Mouse (Mus musculus): ENCODE measurements around the gene Pomgnt2.
"Not testable (repeated sequence)": the region's sequence is repeated elsewhere in the genome, so short reads cannot be mapped to it uniquely, and the experiment has no call there.

The Pomgnt2 gene

GRCm38 (mm10) chr9:121997010-121997409 lies at the start of gene Pomgnt2:
TSS of gene Pomgnt2 (minus strand) at chr9:121997110.
- no peak for DNase-seq (ENCODE audit: low read depth, low spot score)

DNA sequence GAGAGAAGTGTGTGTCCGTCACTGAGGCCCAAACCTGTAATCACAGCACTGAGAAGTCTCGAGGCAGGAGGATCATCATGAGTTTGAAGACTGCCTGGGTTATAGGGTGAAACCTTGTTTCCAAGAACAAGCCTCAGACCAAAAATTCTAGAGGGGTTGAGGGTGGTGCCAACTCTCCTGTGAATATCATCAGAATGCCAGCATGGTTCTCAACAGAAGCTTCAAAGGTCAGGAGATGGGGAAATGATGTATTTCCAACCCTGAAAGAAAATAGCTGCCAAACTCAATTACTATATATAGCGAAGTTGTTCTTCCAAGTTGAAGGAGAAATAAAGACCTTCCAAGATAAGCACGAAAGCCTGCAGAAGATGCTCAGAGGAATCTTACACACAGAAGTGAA lies 42.9 kb upstream of the Pomgnt2 start:
- DNase-seq (ENCODE audit: low read depth, low spot score) = no peak

DNA sequence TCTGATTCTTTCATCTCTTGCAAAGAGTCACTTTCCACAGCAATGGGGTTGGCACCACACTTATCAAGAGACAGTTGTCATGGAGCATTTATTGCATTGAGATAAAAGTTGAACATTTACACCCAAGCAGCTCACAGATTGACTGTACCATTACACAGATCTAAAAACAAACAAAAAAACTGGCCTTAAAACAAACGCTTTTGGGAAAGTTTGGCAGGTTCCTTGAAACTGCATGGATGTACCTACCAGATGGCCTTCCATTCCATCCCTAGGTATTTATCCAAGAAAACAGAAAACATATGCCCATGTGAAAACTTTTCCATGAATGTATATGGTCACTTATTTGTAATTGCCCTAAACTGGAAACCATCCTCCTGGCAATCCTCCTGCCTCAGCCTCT lies 41.7 kb upstream of the Pomgnt2 start:
- no peak for DNase-seq (ENCODE audit: low read depth, low spot score)

DNA sequence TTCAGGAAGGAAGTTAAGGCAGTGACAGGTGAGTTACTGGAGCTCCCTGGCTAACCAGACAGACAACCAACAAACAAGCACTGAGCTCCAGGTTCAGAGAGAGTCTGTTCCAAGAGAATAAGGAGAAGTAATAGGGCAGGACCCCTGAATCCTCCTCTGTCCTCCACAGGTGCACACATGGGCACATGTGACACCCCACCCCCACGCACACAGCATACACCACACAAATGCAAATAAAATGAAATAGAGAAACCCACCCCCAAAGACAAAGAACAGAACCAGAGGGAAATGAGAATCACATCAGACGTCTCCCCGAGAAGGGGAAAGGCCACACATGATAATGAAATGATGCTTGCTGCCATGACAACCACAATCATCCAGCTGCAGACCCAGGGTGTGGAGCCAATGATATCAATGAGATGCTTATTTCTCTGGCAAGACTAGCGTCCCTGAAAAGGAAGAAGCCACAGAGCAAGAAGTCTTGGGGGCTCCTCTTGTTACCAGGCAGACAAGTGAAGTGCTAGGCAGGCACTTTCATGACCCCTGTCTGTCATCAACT lies 39.7 kb upstream of the Pomgnt2 start:
- DNase-seq (ENCODE audit: low read depth, low spot score) = no peak

DNA sequence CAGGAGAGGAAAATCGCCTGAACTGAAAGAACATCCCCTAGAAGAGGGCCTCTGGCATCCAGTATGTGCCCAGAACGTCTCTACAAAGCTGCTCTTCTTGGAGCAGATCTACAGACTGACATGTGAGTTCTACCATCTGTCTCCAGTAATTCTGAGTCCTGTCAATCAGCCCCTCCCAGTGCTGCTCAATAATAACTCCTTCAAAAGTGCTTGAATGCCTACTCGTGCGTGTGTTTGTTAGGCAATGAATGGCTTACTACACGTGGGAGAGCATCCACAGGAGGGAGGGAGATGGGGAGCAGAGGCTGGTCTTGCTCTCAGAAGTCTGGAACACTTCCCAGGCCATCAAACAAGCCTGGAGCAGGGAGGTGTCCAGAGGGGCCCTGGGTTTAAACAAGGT lies 38.9 kb upstream of the Pomgnt2 start:
- no peak for DNase-seq (ENCODE audit: low read depth, low spot score)

DNA sequence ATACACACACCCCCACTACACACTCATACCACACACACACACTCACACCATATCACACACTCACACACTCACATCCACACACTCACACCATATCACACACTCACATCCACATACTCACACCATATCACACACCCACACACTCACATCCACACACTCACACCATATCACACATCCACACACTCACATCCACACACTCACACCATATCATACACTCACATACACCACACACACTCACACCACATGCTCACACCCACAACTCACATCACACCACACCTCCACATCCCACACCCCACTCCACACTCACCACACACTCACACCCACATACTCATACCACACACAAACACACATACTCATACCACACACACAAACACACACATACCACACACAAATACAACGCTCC lies 38.0 kb upstream of the Pomgnt2 start:
- no peak for DNase-seq (ENCODE audit: low read depth, low spot score)

DNA sequence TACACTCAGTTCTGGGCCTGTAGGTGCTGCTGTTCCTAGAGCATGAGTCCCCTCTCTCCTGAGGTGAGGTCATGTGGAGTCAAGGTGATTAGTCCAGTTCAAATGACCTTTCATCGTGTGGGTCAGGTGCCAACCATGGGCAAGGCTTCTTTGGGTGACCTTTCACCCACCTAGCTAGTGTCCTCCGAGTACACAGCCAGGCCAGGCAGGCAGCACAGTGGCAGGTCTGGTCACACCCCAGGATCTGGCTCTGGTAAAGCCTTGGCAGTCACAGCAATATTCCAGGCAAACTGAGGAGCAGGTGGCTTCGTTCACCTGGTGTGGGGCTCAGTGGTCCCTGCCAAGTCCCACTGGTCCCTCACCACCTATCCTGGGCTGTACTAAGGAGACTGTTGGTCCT lies 35.2 kb upstream of the Pomgnt2 start:
- no peak for DNase-seq (ENCODE audit: low read depth, low spot score)

DNA sequence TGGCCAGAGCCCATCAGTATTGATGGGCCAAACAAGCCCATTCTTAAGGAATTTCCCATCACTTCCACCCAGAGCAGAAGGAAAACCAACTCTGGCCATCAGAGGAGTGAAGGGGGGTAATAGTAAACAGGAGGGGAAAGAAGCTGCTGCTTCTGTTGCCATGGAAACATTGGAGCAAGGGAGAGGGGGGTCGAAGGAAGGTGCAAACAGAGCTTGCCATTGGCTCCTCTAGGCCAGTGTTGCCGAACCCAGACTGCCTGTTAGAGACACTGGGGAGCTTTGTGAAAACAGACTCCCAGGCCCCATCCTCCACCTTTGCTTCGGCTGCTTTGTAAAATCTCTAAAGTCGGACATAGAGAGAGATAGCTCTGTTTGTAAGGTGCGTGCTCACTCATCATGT lies 33.8 kb upstream of the Pomgnt2 start:
- no peak for DNase-seq (ENCODE audit: low read depth, low spot score)

DNA sequence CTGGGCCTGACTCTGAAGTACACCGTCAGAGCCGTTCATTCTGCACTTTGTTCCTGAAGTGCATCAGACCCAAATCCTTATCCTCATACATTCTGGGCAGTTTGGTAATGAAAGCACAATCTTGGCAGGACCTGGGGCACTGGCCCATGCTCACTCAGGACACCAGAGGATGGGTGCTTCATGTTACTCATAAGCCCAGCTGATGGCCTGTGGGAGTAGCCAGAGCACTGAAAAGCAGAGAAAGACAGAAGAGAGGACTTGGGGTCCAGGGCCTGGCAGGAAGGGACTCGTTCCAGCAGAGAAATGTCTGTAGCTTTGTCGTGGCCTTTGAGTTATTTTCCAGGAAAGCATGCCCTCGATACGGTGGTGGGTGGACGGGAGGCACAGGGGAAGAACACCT lies 32.9 kb upstream of the Pomgnt2 start:
- DNase-seq (ENCODE audit: low read depth, low spot score) = no peak

- no peak for DNase-seq (ENCODE audit: low read depth, low spot score)
These were observed 31.2 kb upstream of the Pomgnt2 start for GRCm38 (mm10) chr9:122027914-122028745.

DNA sequence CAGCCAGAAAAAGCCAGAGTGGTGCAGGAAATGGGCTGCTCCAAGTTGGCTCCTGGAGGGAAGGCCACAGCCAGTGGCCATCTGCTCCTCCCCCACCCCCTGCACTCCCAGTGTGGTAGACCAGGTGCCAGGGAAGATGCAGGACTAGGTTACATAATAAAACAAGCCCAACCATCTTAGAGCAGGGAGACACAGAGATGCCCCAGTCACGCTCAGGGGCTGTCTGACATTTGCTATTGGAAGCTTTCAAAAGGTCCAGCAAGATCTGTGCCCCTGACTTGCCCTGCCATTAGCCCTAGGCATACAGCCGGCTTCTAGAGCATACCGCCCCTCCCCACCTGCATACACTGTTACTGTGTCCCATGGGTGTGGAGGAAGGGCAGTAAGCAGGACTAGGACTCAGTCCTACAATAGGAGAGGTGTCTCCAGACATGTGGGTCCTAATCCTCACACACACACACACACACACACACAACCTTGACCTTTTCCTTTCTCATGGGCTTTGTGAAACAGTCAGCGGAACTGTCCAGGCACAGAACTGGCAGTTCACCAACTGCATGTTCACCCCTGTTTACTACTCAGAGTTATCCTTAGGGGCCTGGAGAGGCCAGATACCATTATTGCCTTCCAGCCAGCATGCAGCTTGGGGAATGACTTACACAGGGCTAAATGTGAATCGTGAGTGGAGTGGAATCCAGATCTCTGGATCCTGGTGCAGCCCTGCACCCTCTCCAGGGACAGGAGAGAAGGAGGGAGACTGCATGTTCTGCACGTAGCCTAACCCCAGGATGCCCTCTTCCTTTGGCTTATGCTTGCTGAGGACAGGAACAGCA lies 30.4 kb upstream of the Pomgnt2 start:
- DNase-seq (ENCODE audit: low read depth, low spot score) = no peak

DNA sequence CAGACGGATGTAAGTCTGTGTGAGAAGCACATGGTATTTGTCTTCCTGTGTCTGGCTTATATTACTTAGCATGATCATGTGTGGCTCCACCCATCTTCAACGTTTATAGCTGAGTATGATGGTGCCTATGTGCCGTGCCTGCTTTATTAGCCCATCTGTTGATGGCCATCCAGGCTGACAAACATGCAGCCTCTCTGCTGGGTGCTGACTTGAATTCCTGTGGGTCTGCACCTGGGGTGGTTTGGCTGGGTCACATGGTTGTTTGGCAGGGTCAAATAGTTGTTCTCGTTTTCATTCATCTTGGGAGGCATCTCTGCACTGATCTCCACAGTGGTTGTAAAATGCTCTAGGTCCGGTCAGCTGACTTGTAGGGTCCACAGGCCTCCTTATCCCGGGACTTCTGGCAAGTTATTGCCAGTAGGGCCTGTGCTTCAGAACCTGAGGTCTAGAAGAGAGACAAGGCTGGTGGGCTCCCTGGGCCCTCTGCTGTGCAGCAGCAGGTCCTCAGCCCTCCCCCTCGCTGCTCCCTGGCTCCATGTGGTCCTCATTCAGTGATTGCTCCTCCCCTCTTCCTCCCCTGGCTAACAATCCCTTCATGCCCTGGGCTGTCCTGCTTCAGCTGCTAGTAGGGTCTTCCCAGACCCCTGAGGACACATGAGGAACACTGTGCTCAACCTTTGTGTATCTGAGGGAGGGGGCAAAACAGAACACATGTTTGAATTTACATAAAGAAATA lies 29.1 kb upstream of the Pomgnt2 start:
- DNase-seq (ENCODE audit: low read depth, low spot score) = no peak

DNA sequence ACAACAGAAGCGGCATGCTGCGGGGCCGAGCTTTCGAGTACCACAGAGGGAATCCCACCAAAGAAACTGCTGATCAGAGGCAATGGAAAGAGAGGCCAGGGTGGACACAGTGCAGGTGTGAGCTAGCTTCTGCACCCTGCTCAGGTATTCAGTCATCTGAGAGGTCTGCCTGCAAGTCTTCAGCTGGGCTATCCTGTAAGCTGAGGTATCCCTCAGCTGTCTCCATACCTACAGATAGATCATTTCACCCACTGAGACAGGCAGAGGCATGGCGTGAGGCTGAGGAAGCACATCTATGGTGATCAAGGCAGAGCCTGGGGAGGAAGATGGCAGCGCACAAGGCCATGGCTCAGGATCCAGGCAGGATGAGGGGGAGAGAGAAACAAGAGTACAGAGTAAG lies 27.5 kb upstream of the Pomgnt2 start:
- DNase-seq (ENCODE audit: low read depth, low spot score) = no peak

- DNase-seq (ENCODE audit: low read depth, low spot score) = no peak
These were observed 27.0 kb upstream of the Pomgnt2 start for GRCm38 (mm10) chr9:122023873-122024272.

- DNase-seq (ENCODE audit: low read depth, low spot score) = no peak
These were observed 25.9 kb upstream of the Pomgnt2 start for GRCm38 (mm10) chr9:122022776-122023175.

DNA sequence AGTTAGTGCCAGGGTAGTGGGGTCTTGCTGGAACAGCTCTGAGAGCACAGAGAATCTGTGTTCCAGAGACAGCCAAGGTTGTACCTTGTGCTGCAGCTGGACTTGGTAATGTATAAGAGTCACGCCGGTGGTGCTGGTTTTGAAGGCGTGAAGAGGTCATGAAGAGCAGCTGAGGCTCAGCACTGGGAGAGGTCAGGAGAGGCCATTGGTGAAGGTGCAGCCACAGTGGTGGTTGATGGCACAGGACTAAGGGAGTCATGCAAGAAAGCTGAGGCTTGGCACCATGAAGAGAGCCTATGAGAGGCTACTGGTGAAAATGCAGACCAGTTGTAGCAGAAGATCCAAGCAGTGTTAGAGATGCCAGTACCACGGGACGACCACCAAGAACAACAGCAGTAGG lies 24.7 kb upstream of the Pomgnt2 start:
- DNase-seq (ENCODE audit: low read depth, low spot score) = no peak

- DNase-seq (ENCODE audit: low read depth, low spot score) = not testable (repeated sequence)
These were observed 24.3 kb upstream of the Pomgnt2 start for GRCm38 (mm10) chr9:122021171-122021570.

DNA sequence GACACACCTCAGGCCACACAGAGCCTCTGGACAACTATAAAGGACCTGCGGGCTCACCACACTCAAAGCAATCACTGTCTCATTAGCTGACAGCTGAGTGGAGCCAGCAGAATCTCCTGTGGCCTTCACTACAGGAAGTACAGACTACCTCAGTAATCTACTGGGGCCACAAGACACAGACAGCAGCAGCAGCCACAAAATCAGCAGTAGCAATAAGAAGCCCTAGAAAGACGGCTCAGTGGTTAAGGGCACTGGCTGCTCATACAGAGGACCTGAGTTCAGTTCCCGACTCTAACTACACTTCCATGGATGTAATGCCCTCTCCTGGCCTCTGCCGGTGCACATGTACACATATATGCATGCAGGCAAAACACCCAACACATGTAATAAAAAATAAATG lies 23.4 kb upstream of the Pomgnt2 start:
- no peak for DNase-seq (ENCODE audit: low read depth, low spot score)

GRCm38 (mm10) chr9:122018782-122019395 lies 22.0 kb upstream of the Pomgnt2 start:
- peak; percentile 52 for DNase-seq (ENCODE audit: low read depth, low spot score)

- DNase-seq (ENCODE audit: low read depth, low spot score) = no peak
These were observed 21.2 kb upstream of the Pomgnt2 start for GRCm38 (mm10) chr9:122018079-122018478.

GRCm38 (mm10) chr9:122014241-122014667 lies 17.3 kb upstream of the Pomgnt2 start:
- DNase-seq (ENCODE audit: low read depth, low spot score) = peak; percentile 61

Measured in embryo, embryonic 11.5 days (tissue).